Mouse (Mus musculus) intestine, embryonic 15.5 days (tissue): ENCODE measurements at regions not wholly inside any gene's neighbourhood (a gene's known extent, or its start where the extent isn't known, plus 50 kb on each side); places are given as distances from the start of the nearest gene placed in this dataset.

Experiments
- ATAC-seq: fragments of 200-750 bp; cut with Nextera tagmentation; 2 replicates; pipeline ENCODE4 v1.8.0; 2017; ENCODE audit warnings: moderate TSS enrichment, moderate library complexity
- H3K27ac ChIP-seq: fragments of 300-500 bp; sonication (generic); 2 replicates; pipeline ENCODE4 v1.5.1; 2015; ENCODE audit warnings: mild to moderate bottlenecking, inconsistent platforms
- H3K27me3 ChIP-seq: fragments of 300-500 bp; sonication (generic); replicated peaks from 2 replicates; pipeline ENCODE4 v1.6.1; 2015; ENCODE audit warnings: inconsistent platforms
- H3K36me3 ChIP-seq: fragments of 300-500 bp; sonication (generic); 2 replicates; pipeline ENCODE4 v1.6.1; 2015; ENCODE audit warnings: inconsistent platforms
- H3K4me1 ChIP-seq: fragments of 300-500 bp; sonication (generic); replicated peaks from 2 replicates; pipeline ENCODE4 v1.6.1; 2015; ENCODE audit warnings: inconsistent platforms
- H3K4me2 ChIP-seq: fragments of 300-500 bp; sonication (generic); replicated peaks from 2 replicates; pipeline ENCODE4 v1.6.1; 2015; ENCODE audit warnings: mild to moderate bottlenecking, inconsistent platforms
- H3K4me3 ChIP-seq: fragments of 300-500 bp; sonication (generic); replicated peaks from 2 replicates; pipeline ENCODE4 v1.5.1; 2015; ENCODE audit warnings: inconsistent platforms
- H3K9ac ChIP-seq: fragments of 300-500 bp; sonication (generic); 2 replicates; pipeline ENCODE4 v1.6.1; 2015; ENCODE audit warnings: inconsistent platforms
- H3K9me3 ChIP-seq: fragments of 300-500 bp; sonication (generic); 2 replicates; pipeline ENCODE4 v1.6.1; 2016; ENCODE audit warnings: inconsistent platforms
- WGBS: fragments of 180-500 bp; shearing (Covaris S2); methylation state at CpG from one replicate; pipeline ENCODE4 v1.1.7; 2015; 5-methylcytosine and 5-hydroxymethylcytosine counted together

DNA sequence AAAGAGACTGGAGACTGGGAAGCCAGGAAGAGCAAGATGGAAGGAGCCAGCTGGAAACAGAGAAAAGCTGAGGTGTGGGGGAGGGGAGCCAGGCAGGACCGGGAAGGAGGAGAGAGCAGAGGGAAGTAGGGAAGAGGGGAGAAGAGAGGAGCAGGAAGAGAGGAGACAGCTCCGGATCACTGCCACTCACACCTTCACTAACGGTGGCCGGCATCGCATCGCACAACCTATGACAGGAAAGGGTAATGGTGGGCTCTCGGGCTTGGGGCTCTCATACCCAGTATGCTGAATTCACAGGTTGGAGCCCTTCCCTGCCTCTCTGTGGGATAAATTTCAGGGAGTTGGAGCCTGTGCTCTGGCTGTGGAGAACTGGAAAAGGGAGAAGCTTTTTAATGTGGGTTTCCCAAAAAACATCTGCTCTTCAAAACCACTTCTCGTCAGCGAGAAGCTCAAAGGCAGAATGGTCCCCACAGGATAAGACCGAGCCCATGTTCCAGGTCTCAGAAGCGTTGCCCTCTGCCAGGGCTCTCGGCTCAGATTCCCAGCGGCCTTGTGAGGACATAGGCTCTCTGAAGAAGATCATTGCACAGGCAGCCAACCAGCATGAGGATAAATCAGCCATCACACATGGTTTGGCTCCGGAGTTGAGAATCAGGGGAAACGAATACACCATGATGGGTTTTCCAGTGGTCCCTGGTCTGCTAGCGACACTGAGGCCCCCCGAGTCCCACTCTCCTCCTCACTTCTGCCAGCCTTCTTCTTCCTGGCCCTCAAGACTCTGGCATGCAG, 53.8 kb upstream of the Coro2b start:
- 75% methylated on average over 17 of the region's 17 CpGs for WGBS
- ATAC-seq, result no peak
- Histone ChIP-seq H3K27me3 (no peaks in the 10 kb centered on the region), H3K4me3 (no peak overlapping the region), H3K36me3 (no peaks in the 10 kb centered on the region), H3K4me1 (no peaks in the 10 kb centered on the region; the same call in 1 of the 2 replicates), H3K9me3 (no peaks in the 10 kb centered on the region), H3K9ac (no peak overlapping the region), H3K4me2 (no peak overlapping the region; the same call in 1 of the 2 replicates), H3K27ac (peak overlapping the region; percentile 44)

DNA sequence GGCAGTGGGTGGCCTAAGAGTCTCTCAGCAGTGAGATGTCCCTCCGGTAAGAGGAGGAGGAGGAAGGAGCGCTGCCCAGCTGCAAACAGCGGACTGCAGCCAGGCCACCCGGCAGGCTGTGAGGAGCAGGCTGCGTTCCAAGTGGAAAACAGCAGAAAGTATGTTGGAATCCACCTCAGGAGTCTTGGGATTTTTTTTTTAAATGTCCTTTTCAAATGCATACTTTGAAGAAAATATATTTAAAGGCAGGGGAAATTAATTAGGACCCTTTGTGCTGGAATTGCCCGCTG, 54.3 kb upstream of the Coro2b start:
- H3K9ac ChIP-seq, result no peak overlapping the region
- no peak for ATAC-seq
- peak overlapping the region; percentile 44; the same call in 1 of the 2 replicates for H3K27ac ChIP-seq
- H3K4me1 ChIP-seq, result no peaks in the 10 kb centered on the region; the same call in 1 of the 2 replicates
- H3K9me3 ChIP-seq, result no peaks in the 10 kb centered on the region
- WGBS, result 56% methylated on average over 6 of the region's 6 CpGs
- no peak overlapping the region; the same call in 1 of the 2 replicates for H3K4me2 ChIP-seq
- no peak overlapping the region for H3K4me3 ChIP-seq
- no peaks in the 10 kb centered on the region for H3K36me3 ChIP-seq
- H3K27me3 ChIP-seq, result no peaks in the 10 kb centered on the region

DNA sequence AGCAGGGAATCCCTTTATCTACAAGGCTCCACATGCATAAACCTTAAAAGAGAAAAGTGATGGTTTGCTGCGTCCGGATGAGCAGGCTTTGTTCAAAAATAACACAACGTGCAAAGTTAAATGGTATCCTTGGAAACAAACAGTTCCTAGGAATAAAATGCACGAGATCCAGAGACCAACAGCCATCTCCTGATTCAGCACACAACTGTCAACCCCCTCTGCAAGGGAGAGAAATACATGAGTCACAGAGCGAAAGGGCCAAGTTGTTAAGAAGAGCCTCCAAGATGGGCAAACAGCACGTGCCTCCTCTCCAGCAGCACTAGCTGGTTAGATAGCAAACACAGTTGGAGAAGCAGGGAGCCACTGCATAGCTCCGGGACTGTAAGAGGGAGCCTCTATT, 61.2 kb upstream of the Coro2b start:
- ATAC-seq, result no peak

DNA sequence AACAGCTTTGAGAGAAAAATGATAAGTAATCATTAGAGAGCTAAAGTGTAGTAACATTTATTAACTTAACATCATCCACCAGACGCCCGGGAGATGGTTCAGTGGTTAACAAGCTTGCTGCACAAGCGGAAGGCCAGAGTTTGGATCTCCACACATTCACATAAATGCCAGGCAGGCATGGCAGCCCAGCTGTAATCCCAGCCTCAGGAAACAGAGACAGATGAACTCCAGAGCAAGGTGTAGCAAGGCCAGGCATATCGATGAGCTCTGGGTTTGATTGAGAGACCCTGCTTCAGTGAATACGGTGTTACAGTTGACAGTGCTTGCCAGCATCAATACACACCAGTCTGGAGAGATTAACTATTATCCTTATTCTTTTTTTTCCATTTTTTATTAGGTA, 62.1 kb upstream of the Coro2b start:
- no peak for ATAC-seq

More for the DNA sequence above, 61.2 kb upstream of the Coro2b start:
- H3K36me3 ChIP-seq, result no peaks in the 10 kb centered on the region
- no peak overlapping the region for H3K4me3 ChIP-seq
- H3K27me3 ChIP-seq, result no peaks in the 10 kb centered on the region
- H3K4me2 ChIP-seq, result no peak overlapping the region
- no peak overlapping the region for H3K27ac ChIP-seq
- no peaks in the 10 kb centered on the region for H3K9me3 ChIP-seq
- no peak overlapping the region for H3K9ac ChIP-seq
- H3K4me1 ChIP-seq, result no peaks in the 10 kb centered on the region
- WGBS, result 70% methylated on average over 7 of the region's 7 CpGs

DNA sequence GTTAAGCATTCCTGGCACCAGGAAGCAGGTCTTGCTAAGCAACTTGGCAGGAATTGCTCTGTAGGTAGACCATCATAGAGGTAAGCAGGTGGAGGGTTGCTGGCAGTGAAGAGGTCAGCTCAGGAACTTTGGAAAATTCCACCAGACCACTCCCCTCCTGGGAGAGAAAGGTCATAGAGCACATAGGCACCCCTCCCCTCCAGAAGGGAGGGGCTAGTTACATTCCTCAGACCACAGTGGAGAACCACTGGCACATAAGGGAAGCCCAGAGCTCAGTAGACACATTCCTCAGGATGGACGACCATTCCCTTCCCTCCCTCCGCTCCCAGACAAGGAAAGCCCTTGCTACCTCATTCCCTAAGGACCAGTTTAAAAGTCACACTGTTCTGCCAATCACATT, 67.1 kb upstream of the Itga11 start:
- Histone ChIP-seq H3K27me3 (no peaks in the 10 kb centered on the region), H3K36me3 (no peaks in the 10 kb centered on the region), H3K27ac (no peak overlapping the region), H3K4me2 (no peak overlapping the region), H3K9ac (no peak overlapping the region), H3K9me3 (no peaks in the 10 kb centered on the region), H3K4me3 (no peak overlapping the region), H3K4me1 (peaks cover 3% of the 10 kb centered on the region; the same call in 1 of the 2 replicates)
- WGBS, result 81% methylated on average over 2 of the region's 2 CpGs
- no peak for ATAC-seq

More for the DNA sequence above, 62.1 kb upstream of the Coro2b start:
- 88% methylated on average over 5 of the region's 5 CpGs for WGBS
- Histone ChIP-seq H3K27me3 (no peaks in the 10 kb centered on the region), H3K9ac (no peak overlapping the region), H3K36me3 (no peaks in the 10 kb centered on the region), H3K27ac (no peak overlapping the region), H3K4me2 (no peak overlapping the region), H3K9me3 (no peaks in the 10 kb centered on the region), H3K4me3 (no peak overlapping the region), H3K4me1 (no peaks in the 10 kb centered on the region)

DNA sequence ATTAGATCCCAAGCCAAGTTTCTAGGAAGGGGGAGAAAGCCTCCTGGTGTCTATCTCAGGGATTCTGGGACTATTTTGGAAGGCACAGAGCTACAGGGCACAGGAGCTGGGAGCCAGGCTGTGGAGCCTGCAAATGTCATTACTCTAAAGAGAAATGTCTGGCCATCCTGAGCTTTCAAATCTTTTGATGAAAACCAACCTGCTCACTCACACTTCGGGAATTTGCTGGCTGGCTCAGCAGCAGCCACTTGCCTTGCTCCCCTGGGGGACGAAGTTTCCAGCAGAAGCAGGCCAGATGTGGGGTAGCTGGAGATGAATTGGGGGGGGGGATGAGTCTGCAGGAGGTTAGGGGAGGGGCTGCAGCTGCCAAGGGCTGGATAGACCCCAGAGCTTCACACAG, 66.2 kb upstream of the Itga11 start:
- no peak overlapping the region for H3K4me2 ChIP-seq
- no peak overlapping the region for H3K27ac ChIP-seq
- H3K4me3 ChIP-seq, result no peak overlapping the region
- no peaks in the 10 kb centered on the region for H3K27me3 ChIP-seq
- no peaks in the 10 kb centered on the region for H3K9me3 ChIP-seq
- H3K9ac ChIP-seq, result no peak overlapping the region
- 51% methylated on average over 2 of the region's 2 CpGs for WGBS
- no peak for ATAC-seq
- H3K36me3 ChIP-seq, result no peaks in the 10 kb centered on the region
- peaks cover 3% of the 10 kb centered on the region; the same call in 1 of the 2 replicates for H3K4me1 ChIP-seq

DNA sequence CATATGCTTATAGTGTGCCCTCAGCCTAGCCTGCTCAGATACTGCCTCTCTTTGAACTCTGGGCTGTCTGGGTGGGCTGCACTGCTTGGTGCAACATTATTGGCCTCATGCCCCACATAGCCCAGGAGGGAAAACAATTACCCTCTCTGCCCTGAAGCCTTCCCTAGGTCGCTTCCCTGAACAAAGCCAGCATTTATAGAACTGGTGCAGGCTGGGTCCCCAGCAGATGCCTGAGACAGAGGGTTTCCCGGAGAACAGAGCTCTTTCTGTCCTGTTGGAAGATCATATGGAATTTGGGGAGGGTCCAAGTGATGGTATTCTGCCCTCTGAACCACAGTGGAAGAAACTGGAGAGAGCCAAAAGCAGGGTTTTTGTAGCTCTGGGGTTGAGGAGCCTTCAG, 64.6 kb upstream of the Itga11 start:
- no peak overlapping the region for H3K27ac ChIP-seq
- H3K27me3 ChIP-seq, result no peaks in the 10 kb centered on the region
- H3K4me2 ChIP-seq, result no peak overlapping the region
- H3K9me3 ChIP-seq, result no peaks in the 10 kb centered on the region
- 58% methylated on average over 2 of the region's 2 CpGs for WGBS
- no peak overlapping the region for H3K9ac ChIP-seq
- H3K4me3 ChIP-seq, result no peak overlapping the region
- no peak; the same call in 1 of the 2 replicates for ATAC-seq
- peaks cover 3% of the 10 kb centered on the region; the same call in 1 of the 2 replicates for H3K4me1 ChIP-seq
- no peaks in the 10 kb centered on the region for H3K36me3 ChIP-seq

DNA sequence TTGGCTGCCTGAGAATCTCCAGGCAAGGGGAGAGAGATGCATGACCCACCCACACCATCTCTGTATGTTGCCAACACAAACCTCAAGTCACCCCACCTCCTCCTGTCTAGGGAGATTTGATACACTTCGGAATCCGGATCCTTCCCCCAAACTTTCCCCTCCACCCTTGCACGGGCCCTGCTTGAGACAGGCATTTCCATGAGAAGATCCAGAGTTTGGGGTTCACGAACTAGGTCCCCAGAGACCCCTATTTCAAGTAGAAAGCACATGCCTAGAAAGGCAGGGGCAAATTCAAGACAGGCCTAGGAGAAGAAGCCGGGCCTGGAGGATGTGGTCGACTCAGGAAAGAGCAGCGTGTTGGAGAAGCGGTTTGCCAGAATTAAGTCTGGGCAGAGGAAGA, 63.8 kb upstream of the Itga11 start:
- WGBS, result 71% methylated on average over 8 of the region's 8 CpGs
- no peaks in the 10 kb centered on the region for H3K36me3 ChIP-seq
- H3K27me3 ChIP-seq, result no peaks in the 10 kb centered on the region
- no peak overlapping the region for H3K4me2 ChIP-seq
- peaks cover 3% of the 10 kb centered on the region; the same call in 1 of the 2 replicates for H3K4me1 ChIP-seq
- H3K4me3 ChIP-seq, result no peak overlapping the region
- H3K9ac ChIP-seq, result no peak overlapping the region
- H3K27ac ChIP-seq, result no peak overlapping the region
- no peaks in the 10 kb centered on the region for H3K9me3 ChIP-seq
- no peak; the same call in 1 of the 2 replicates for ATAC-seq

DNA sequence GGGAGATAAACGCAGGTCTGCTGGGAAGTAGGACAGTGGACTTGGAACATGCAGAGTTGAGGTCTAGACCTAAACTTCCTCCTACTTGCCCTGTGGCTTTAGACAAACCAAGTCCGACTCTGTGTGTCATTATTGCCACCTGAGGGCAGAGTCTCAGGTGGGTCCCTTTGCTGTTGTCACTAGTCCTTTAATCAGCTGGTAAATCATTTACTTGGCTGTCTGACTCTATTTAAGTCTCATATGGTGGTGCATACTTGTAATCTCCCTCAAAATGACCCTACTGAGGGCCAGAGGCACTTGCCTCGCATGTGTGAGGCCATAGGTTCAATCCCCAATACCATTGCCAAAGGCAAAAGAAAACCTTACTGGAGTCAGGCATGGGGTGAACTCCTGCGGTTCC, 62.7 kb upstream of the Itga11 start:
- H3K4me2 ChIP-seq, result no peak overlapping the region
- peaks cover 3% of the 10 kb centered on the region; the same call in 1 of the 2 replicates for H3K4me1 ChIP-seq
- no peak overlapping the region for H3K27ac ChIP-seq
- WGBS, result 62% methylated on average over 4 of the region's 4 CpGs
- no peaks in the 10 kb centered on the region for H3K36me3 ChIP-seq
- no peaks in the 10 kb centered on the region for H3K27me3 ChIP-seq
- no peaks in the 10 kb centered on the region for H3K9me3 ChIP-seq
- peak; percentile 73 for ATAC-seq
- H3K9ac ChIP-seq, result no peak overlapping the region
- H3K4me3 ChIP-seq, result no peak overlapping the region

DNA sequence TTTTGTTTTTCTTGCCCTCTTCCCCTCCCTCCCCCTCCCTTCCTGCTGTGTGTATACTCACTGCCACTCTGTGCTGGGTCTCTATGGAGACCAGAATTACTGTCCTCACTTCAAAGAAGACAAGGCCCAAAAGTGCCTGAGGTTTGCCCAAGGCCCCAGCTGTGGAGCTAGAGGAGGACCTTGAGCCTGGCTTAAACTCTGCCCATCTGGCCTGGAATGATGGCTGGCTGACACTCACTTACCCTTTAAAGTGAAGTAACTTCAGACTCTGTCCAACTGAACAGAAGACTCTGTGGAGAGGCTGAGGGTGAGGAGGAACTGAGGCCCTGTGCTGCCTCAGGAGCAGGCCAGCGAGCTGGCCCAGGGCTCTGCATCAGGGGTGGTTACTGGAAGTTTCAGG, 61.8 kb upstream of the Itga11 start:
- Histone ChIP-seq H3K27ac (no peak overlapping the region), H3K4me1 (peaks cover 3% of the 10 kb centered on the region; the same call in 1 of the 2 replicates), H3K27me3 (no peaks in the 10 kb centered on the region), H3K9me3 (no peaks in the 10 kb centered on the region), H3K9ac (no peak overlapping the region), H3K4me2 (no peak overlapping the region), H3K4me3 (no peak overlapping the region), H3K36me3 (no peaks in the 10 kb centered on the region)
- WGBS, result 70% methylated on average over 1 of the region's 1 CpGs
- ATAC-seq, result no peak

DNA sequence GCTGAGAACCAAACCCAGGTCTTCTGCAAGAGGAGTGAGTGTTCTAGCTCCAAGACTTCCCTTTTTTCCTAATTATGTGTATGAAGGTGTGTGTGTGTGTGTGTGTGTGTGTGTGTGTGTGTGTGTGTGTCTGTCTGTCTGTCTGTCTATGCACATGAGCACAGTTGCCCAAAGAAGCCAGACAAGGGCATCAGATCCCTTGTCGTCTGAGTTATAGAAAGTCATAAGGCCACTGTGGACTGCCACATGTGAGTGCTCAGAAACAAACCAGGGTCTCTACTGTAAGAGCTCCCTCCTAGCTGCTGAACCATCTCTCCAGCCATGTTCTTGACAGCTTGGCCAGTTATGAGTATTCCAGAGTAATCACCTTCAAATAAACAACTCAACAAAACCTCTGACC, 58.6 kb upstream of the Itga11 start:
- H3K36me3 ChIP-seq, result no peaks in the 10 kb centered on the region
- H3K4me3 ChIP-seq, result no peak overlapping the region
- H3K9me3 ChIP-seq, result no peaks in the 10 kb centered on the region
- no peaks in the 10 kb centered on the region for H3K4me1 ChIP-seq
- no peak overlapping the region for H3K27ac ChIP-seq
- no peaks in the 10 kb centered on the region for H3K27me3 ChIP-seq
- H3K4me2 ChIP-seq, result no peak overlapping the region
- H3K9ac ChIP-seq, result no peak overlapping the region
- no peak for ATAC-seq
- 86% methylated on average over 1 of the region's 1 CpGs for WGBS

DNA sequence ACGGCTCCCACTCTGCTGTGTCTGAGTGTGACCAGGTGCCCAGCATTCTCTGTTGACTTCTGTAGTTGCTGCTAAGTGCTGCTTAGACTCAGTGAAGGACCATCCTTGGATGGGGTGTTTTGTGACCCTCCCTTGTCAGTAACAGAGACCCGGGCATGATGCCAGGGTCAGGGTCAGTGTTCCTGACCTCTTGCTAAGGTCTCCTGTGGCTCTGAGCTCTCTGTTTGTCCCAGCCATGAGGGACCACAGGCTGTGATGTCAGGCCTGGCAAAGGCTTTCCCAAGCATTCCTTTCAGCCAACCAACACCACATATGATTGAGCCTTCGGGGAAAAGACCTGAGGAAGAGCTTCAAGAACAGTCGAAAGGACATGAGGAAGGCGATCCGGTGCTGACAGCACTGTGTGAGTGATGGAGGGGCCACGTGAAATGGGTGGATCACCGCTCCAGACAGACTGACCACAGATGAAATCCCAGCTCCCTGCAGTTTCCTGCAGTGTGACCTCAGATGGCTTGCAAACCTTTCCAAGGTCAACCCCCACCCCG, 56.7 kb upstream of the Itga11 start:
- H3K27me3 ChIP-seq, result no peaks in the 10 kb centered on the region
- H3K27ac ChIP-seq, result no peak overlapping the region
- H3K36me3 ChIP-seq, result no peaks in the 10 kb centered on the region
- H3K9me3 ChIP-seq, result no peaks in the 10 kb centered on the region
- no peak for ATAC-seq
- no peak overlapping the region for H3K9ac ChIP-seq
- WGBS, result 70% methylated on average over 9 of the region's 9 CpGs
- no peak overlapping the region for H3K4me3 ChIP-seq
- no peaks in the 10 kb centered on the region for H3K4me1 ChIP-seq
- no peak overlapping the region for H3K4me2 ChIP-seq

DNA sequence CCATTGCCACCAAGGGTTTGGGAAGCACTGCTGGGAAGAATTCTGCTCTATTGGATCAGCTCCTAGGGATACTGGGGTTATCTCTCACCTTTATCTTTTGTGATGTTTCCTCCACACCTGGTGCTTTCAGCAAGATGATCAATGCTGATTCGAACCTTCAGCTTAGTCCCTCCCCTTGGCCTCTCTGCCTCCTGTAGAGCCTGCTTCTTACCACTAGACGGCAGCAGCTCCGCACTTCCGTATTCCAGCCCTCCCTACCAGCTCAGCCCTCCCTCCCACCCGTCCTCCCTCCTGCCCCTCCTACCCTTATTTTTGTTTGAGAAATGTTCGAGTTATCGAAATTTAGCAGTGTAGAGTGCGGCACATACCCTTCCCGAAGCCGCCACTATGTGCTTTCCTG, 55.5 kb upstream of the Itga11 start:
- ATAC-seq, result no peak

More for the DNA sequence above, 55.5 kb upstream of the Itga11 start:
- Histone ChIP-seq H3K36me3 (no peaks in the 10 kb centered on the region), H3K9ac (no peak overlapping the region), H3K27me3 (no peaks in the 10 kb centered on the region), H3K4me1 (no peaks in the 10 kb centered on the region), H3K4me3 (no peak overlapping the region), H3K27ac (no peak overlapping the region), H3K4me2 (no peak overlapping the region), H3K9me3 (no peaks in the 10 kb centered on the region)
- 57% methylated on average over 10 of the region's 10 CpGs for WGBS
